Mouse (Mus musculus) CH12.LX (cell line): ENCODE results near the gene Ddx20. TPM values are rescaled to one million over a fixed set of nuclear protein-coding genes. Genes with fewer than 3 reads are reported as not detected.

Experiments
- DNase-seq: peaks from one replicate; pipeline ENCODE4 v3.0.0-alpha.2; 2013; ENCODE audit errors: extremely low read depth
- H3K27ac ChIP-seq: 2 replicates; pipeline ENCODE4 v1.5.1; 2012; ENCODE audit warnings: low read depth, mild to moderate bottlenecking, control low read depth, moderate library complexity; ENCODE audit not compliant: insufficient read depth
- H3K27me3 ChIP-seq: replicated peaks from 2 replicates; pipeline ENCODE3; 2012; ENCODE audit warnings: inconsistent platforms
- H3K36me3 ChIP-seq, 2 experiments: replicated peaks in 1 of 2; 2 replicates each; pipeline versions ENCODE3 to v1.6.1; 2012; ENCODE audit warnings: inconsistent platforms in 1 of 2, low read length in 1 of 2, mild to moderate bottlenecking in 1 of 2, mixed read lengths in 1 of 2, moderate library complexity in 1 of 2; ENCODE audit not compliant: control insufficient read depth in 1 of 2, insufficient read depth in 1 of 2
- H3K4me1 ChIP-seq, 2 experiments: 2 replicates each; pipeline ENCODE4 v1.6.1; 2012; ENCODE audit warnings: inconsistent platforms in 1 of 2, moderate library complexity in 1 of 2; ENCODE audit not compliant: insufficient read depth in 2 of 2, control insufficient read depth in 1 of 2
- H3K4me2 ChIP-seq: 2 replicates; pipeline ENCODE4 v1.6.1; 2012; ENCODE audit warnings: low read depth, mild to moderate bottlenecking, control low read depth; ENCODE audit not compliant: poor library complexity, insufficient read depth, severe bottlenecking
- H3K4me3 ChIP-seq, 3 experiments: fragments of 150-350 bp in 1 of 3; sonication (generic) in 1 of 3; replicated peaks in 1 of 3; 2 replicates each; pipeline versions ENCODE3 to v1.5.1; 2011 to 2012; ENCODE audit warnings: low read depth in 2 of 3, low read length in 2 of 3, mild to moderate bottlenecking in 2 of 3, moderate library complexity in 2 of 3, control low read depth in 1 of 3, improper control_type of control experiment in 1 of 3, inconsistent platforms in 1 of 3, mixed read lengths in 1 of 3; ENCODE audit not compliant: poor library complexity in 1 of 3
- H3K79me2 ChIP-seq: replicated peaks from 2 replicates; pipeline ENCODE4 v1.6.1; 2012; ENCODE audit warnings: mild to moderate bottlenecking, moderate library complexity; ENCODE audit not compliant: control insufficient read depth, poor library complexity, insufficient read depth, severe bottlenecking; ENCODE audit errors: extremely low read depth
- H3K9ac ChIP-seq: 2 replicates; pipeline ENCODE4 v1.6.1; 2012; ENCODE audit warnings: low read depth, mild to moderate bottlenecking, control low read depth, moderate library complexity; ENCODE audit not compliant: insufficient read depth
- H3K9me3 ChIP-seq: replicated peaks from 2 replicates; pipeline ENCODE3; 2012; ENCODE audit warnings: low read length, inconsistent platforms, mixed read lengths
- BHLHE40 ChIP-seq: IDR thresholded peaks from 2 replicates; pipeline ENCODE4 v1.6.1; 2011; ENCODE audit warnings: mild to moderate bottlenecking, low read depth, low read length, improper control_type of control experiment
- CHD2 ChIP-seq: IDR thresholded peaks from 2 replicates; pipeline ENCODE4 v1.6.1; 2011; ENCODE audit warnings: low read length, improper control_type of control experiment
- CTCF ChIP-seq, 2 experiments: IDR thresholded peaks in 1 of 2; conservative IDR thresholded peaks in 1 of 2; 2 replicates each; pipeline ENCODE4 v1.5.1; 2011 to 2012; ENCODE audit warnings: low read depth in 2 of 2, low read length in 2 of 2, improper control_type of control experiment in 1 of 2, inconsistent platforms in 1 of 2, mild to moderate bottlenecking in 1 of 2, moderate library complexity in 1 of 2
- ETS1 ChIP-seq: conservative IDR thresholded peaks from 2 replicates; pipeline ENCODE4 v1.6.1; 2012; ENCODE audit warnings: low read depth, mild to moderate bottlenecking, inconsistent platforms, low read length, improper control_type of control experiment, moderate library complexity
- HCFC1 ChIP-seq: IDR thresholded peaks from 2 replicates; pipeline ENCODE4 v1.6.1; 2012; ENCODE audit warnings: low read depth, mild to moderate bottlenecking, inconsistent platforms, low read length, improper control_type of control experiment
- IRF4 ChIP-seq: IDR thresholded peaks from 2 replicates; pipeline ENCODE4 v1.6.1; 2014; ENCODE audit warnings: low read depth, mild to moderate bottlenecking, inconsistent platforms, low read length, improper control_type of control experiment
- JUN ChIP-seq: IDR thresholded peaks from 2 replicates; pipeline ENCODE4 v1.6.1; 2011; ENCODE audit warnings: low read depth, mild to moderate bottlenecking, low read length, improper control_type of control experiment, moderate library complexity; ENCODE audit not compliant: insufficient read depth
- MAX ChIP-seq: IDR thresholded peaks from 2 replicates; pipeline ENCODE4 v1.6.1; 2011; ENCODE audit warnings: low read length, improper control_type of control experiment
- MYC ChIP-seq: IDR thresholded peaks from 2 replicates; pipeline ENCODE4 v1.6.1; 2011; ENCODE audit warnings: low read depth, mild to moderate bottlenecking, improper control_type of control experiment, low read length
- NELFE ChIP-seq: IDR thresholded peaks from 2 replicates; pipeline ENCODE4 v1.6.1; 2011; ENCODE audit warnings: low read depth, low read length, improper control_type of control experiment
- SIN3A ChIP-seq: IDR thresholded peaks from 2 replicates; pipeline ENCODE4 v1.6.1; 2012; ENCODE audit warnings: low read length, improper control_type of control experiment, inconsistent platforms
- SMC3 ChIP-seq: IDR thresholded peaks from 2 replicates; pipeline ENCODE4 v1.6.1; 2011; ENCODE audit warnings: low read depth, low read length, improper control_type of control experiment
- TBP ChIP-seq: conservative IDR thresholded peaks from 2 replicates; pipeline ENCODE4 v1.6.1; 2011; ENCODE audit warnings: low read depth, low read length, improper control_type of control experiment
- USF2 ChIP-seq: conservative IDR thresholded peaks from 2 replicates; pipeline ENCODE4 v1.6.1; 2011; ENCODE audit warnings: low read depth, low read length, improper control_type of control experiment
- ZMIZ1 ChIP-seq: IDR thresholded peaks from 2 replicates; pipeline ENCODE4 v1.6.1; 2012; ENCODE audit warnings: low read depth, mild to moderate bottlenecking, inconsistent platforms, low read length, improper control_type of control experiment
- dilution Hi-C: fragments of 300-500 bp; cut with MboI; formaldehyde crosslinking; loops from 2 replicates; pipeline ENCODE4 v1.14.3; 2020; ENCODE audit warnings: low sequenced_read_pairs; ENCODE audit not compliant: extremely low pct_unique_long_range_greater_than_20kb, extremely low pct_ligation_motif_present
- in situ Hi-C: fragments of 300-500 bp; cut with MboI; formaldehyde crosslinking; loops from 3 replicates; pipeline ENCODE4 v1.14.3; 2019; ENCODE audit warnings: low sequenced_read_pairs, low pct_ligation_motif_present, low pct_unique_long_range_greater_than_20kb, mixed read lengths
- polyA plus RNA-seq: library from polyadenylated mRNA; unstranded; fragments of >175 nt; gene quantifications from 2 replicates; pipeline ENCODE4 v1.2.1, GENCODE M21; 2012; ENCODE audit warnings: low read depth; ENCODE audit not compliant: insufficient read length
- total RNA-seq, 2 experiments: library from RNA; depleted of rRNA; stranded (reverse); fragments of 300-350 nt in 1 of 2; fragments of >200 nt in 1 of 2; gene quantifications; 2 replicates each; pipeline ENCODE4 v1.2.3; 2012 to 2014

The Ddx20 gene
- total and polyA plus RNA-seq, 3 experiments: 30.8 to 66.5 (median 50.4) TPM

GRCm38 (mm10) chr3:105710246-105710645 lies 22.9 kb upstream of the Ddx20 start:
- no peak for DNase-seq
- dilution Hi-C loops (no loop called here), in situ Hi-C loops (no loop called here)
- Histone ChIP-seq H3K27ac (no peak overlapping the region), H3K36me3 (peaks cover 6 to 13% of the 10 kb centered on the region in 2 experiments), H3K9me3 (no peaks in the 10 kb centered on the region), H3K4me2 (no peak overlapping the region), H3K9ac (no peak overlapping the region), H3K27me3 (no peaks in the 10 kb centered on the region), H3K4me1 (peaks cover 3 to 9% of the 10 kb centered on the region in 2 experiments; a peak in 2 of 4 replicates), H3K4me3 (no peak overlapping the region), H3K79me2 (peaks cover 4% of the 10 kb centered on the region)
- TF ChIP-seq IRF4: no peak
- no peak for TF ChIP-seq MYC
- no peak for TF ChIP-seq SIN3A
- TF ChIP-seq TBP: no peak
- no peak for TF ChIP-seq ETS1
- TF ChIP-seq MAX: no peak
- TF ChIP-seq USF2: no peak
- no peak for TF ChIP-seq JUN
- no peak for TF ChIP-seq ZMIZ1
- no peak for TF ChIP-seq SMC3
- TF ChIP-seq CHD2: no peak
- TF ChIP-seq NELFE: no peak
- TF ChIP-seq BHLHE40: no peak
- no peak for TF ChIP-seq CTCF (conservative IDR thresholded peaks at IDR 0.05 in 1 of 2, IDR thresholded peaks at IDR 0.05 in 1 of 2; ENCODE audit: low read depth in 2 of 2, low read length in 2 of 2)

- Histone ChIP-seq H3K9ac (no peak overlapping the region), H3K79me2 (peaks cover 4% of the 10 kb centered on the region), H3K27me3 (peaks cover 6% of the 10 kb centered on the region), H3K4me2 (no peak overlapping the region), H3K4me3 (no peak overlapping the region), H3K36me3 (peaks cover 6 to 13% of the 10 kb centered on the region in 2 experiments), H3K9me3 (no peaks in the 10 kb centered on the region), H3K4me1 (peaks cover 3 to 14% of the 10 kb centered on the region in 2 experiments; a peak in 2 of 4 replicates), H3K27ac (no peak overlapping the region)
- in situ Hi-C loops: no loop called here
- TF ChIP-seq HCFC1: no peak
- no peak for TF ChIP-seq JUN
- dilution Hi-C loops: no loop called here
- no peak for DNase-seq
Observed at GRCm38 (mm10) chr3:105707590-105707989, 20.2 kb upstream of the Ddx20 start.
